ENCODE assay signal across 9 mouse cellular contexts in genomic region chr10:28075491-28076035, GRCm38 (mm10). TPM values are rescaled to one million over a fixed set of nuclear protein-coding genes. Genes with fewer than 3 reads are reported as not detected.
DNase-seq lines count a peak whose midpoint lies in the region; ATAC-seq and TF ChIP-seq lines count a peak whose summit lies in the region.
"Had no signal": no experiment of that assay in that cellular context is flagged by ENCODE, and none has a peak within 500 bp of the region (broad histone marks: within the 10 kb centered on the region; RNA-seq: fewer than 3 reads in every experiment).

No protein-coding gene starts in this region.

- peak overlapping the region; percentile 87 for H3K4me3 ChIP-seq in intestine, postnatal 0 days (ENCODE audit: low read depth, low read length)
- peak overlapping the region; percentile 62 for H3K4me3 ChIP-seq in liver, embryonic 16.5 days (ENCODE audit: low read depth, low read length)
- peak overlapping the region; percentile 70 for H3K4me3 ChIP-seq in neural tube, embryonic 15.5 days (replicated peaks)

- 0% methylated on average over 22 of the region's 22 CpGs for WGBS in intestine, postnatal 0 days
- WGBS in liver, embryonic 16.5 days (ENCODE audit: insufficient replicate concordance) = under 1% methylated on average over 22 of the region's 22 CpGs
- WGBS in neural tube, embryonic 15.5 days = 0% methylated on average over 22 of the region's 22 CpGs

- H3K4me1 ChIP-seq in intestine, postnatal 0 days (replicated peaks; ENCODE audit: control insufficient read depth, insufficient read depth, low read length) = 0 out of 2 replicates have a peak, but pooled peaks cover 4% of the 10 kb centered on the region
- H3K4me1 ChIP-seq in liver, embryonic 16.5 days (ENCODE audit: control insufficient read depth, low read depth, low read length) = no peaks in the 10 kb centered on the region
- H3K4me1 ChIP-seq in neural tube, embryonic 15.5 days = peaks cover 28% of the 10 kb centered on the region; the same call in 1 of the 2 replicates

- peak overlapping the region; percentile 95 for H3K27ac ChIP-seq in intestine, postnatal 0 days (ENCODE audit: low read depth, low read length)
- H3K27ac ChIP-seq in liver, embryonic 16.5 days (ENCODE audit: low read length) = peak overlapping the region; percentile 26
- H3K27ac ChIP-seq in neural tube, embryonic 15.5 days (replicated peaks) = peak overlapping the region; percentile 87

- H3K9ac ChIP-seq in intestine, postnatal 0 days (ENCODE audit: low read depth, low read length) = peak overlapping the region; percentile 92
- peak overlapping the region; percentile 62 for H3K9ac ChIP-seq in liver, embryonic 16.5 days (ENCODE audit: low read depth, low read length)
- peak overlapping the region; percentile 83 for H3K9ac ChIP-seq in neural tube, embryonic 15.5 days (replicated peaks)

- no peaks in the 10 kb centered on the region for H3K36me3 ChIP-seq in intestine, postnatal 0 days (ENCODE audit: control insufficient read depth, insufficient read depth)
- H3K36me3 ChIP-seq in liver, embryonic 16.5 days (ENCODE audit: control insufficient read depth, insufficient read depth) = no peaks in the 10 kb centered on the region
- H3K36me3 ChIP-seq in neural tube, embryonic 15.5 days = no peaks in the 10 kb centered on the region
- H3K36me3 ChIP-seq: G1E had no signal

- peak overlapping the region; percentile 75 for H3K4me2 ChIP-seq in intestine, postnatal 0 days (replicated peaks; ENCODE audit: low read depth)
- H3K4me2 ChIP-seq in liver, embryonic 16.5 days (ENCODE audit: low read depth, low read length) = peak overlapping the region; percentile 54
- H3K4me2 ChIP-seq in neural tube, embryonic 15.5 days = peak overlapping the region; percentile 88

- no peak for TF ChIP-seq CTCF in intestine, postnatal 0 days (IDR thresholded peaks at IDR 0.05; ENCODE audit: low read depth)

- DNase-seq in frontal cortex, adult 2 months (ENCODE audit: extremely low spot score in 1 of 2, low spot score in 1 of 2) = no peak
- DNase-seq in brain, adult 2 months (ENCODE audit: low read depth, low spot score) = peak; percentile 17
- no peak for DNase-seq in c-Kit-positive CD71-positive TER-119-positive erythroid progenitor cells, embryonic 14.5 days (ENCODE audit: low spot score)

- peak; percentile 10; the same call in 1 of the 2 replicates for ATAC-seq in frontal cortex, adult (ENCODE audit: low TSS enrichment)
- peak; percentile 8; the same call in 1 of the 2 replicates for ATAC-seq in granulocyte monocyte progenitor cell, adult 5-6 weeks (replicated peaks; ENCODE audit: poor library complexity, severe bottlenecking)
- ATAC-seq in intestine, postnatal 0 days = peak; percentile 61
- no peak for ATAC-seq in liver, embryonic 16.5 days (ENCODE audit: low read depth)
- ATAC-seq in neural tube, embryonic 15.5 days (ENCODE audit: low FRiP score) = no peak

- H3K27me3 ChIP-seq in intestine, postnatal 0 days (replicated peaks; ENCODE audit: control insufficient read depth, insufficient read depth, low read length) = no peaks in the 10 kb centered on the region
- peaks cover 23% of the 10 kb centered on the region for H3K27me3 ChIP-seq in liver, embryonic 16.5 days (ENCODE audit: control insufficient read depth, insufficient read depth, low read depth, low read length)
- H3K27me3 ChIP-seq in neural tube, embryonic 15.5 days (replicated peaks) = no peaks in the 10 kb centered on the region

- no peaks in the 10 kb centered on the region for H3K9me3 ChIP-seq in intestine, postnatal 0 days (ENCODE audit: control insufficient read depth)
- H3K9me3 ChIP-seq in liver, embryonic 16.5 days (replicated peaks; ENCODE audit: control insufficient read depth, low read length) = no peaks in the 10 kb centered on the region
- H3K9me3 ChIP-seq in neural tube, embryonic 15.5 days (replicated peaks) = no peaks in the 10 kb centered on the region

RNA-seq across cellular contexts. Expression of gene Ptprk, which starts 0.9 kb away (rescaled TPM):
- polyA plus RNA-seq in frontal cortex, adult 2 months (2012; rRNA removed) = 51.1 and 52.1 TPM in 2 replicates
- 0.45 TPM in 1 of 2 replicates, not detected in the other for total RNA-seq in granulocyte monocyte progenitor cell, adult 5-6 weeks (2014; fragmentation: Nextera tagmentation)
- 0.04 and 1.1 TPM in 2 replicates for total RNA-seq in granulocyte monocyte progenitor cell, adult 5-6 weeks (2017)
- polyA plus RNA-seq in intestine, postnatal 0 days (2015; fragmentation: Nextera tagmentation; extraction: Ambion mirVana) = 29.5 and 30.2 TPM in 2 replicates
- polyA plus RNA-seq in liver, embryonic 16.5 days (2015; fragmentation: Nextera tagmentation; extraction: Ambion mirVana) = 6.9 and 8.3 TPM in 2 replicates
- 31.0 and 32.7 TPM in 2 replicates for polyA plus RNA-seq in neural tube, embryonic 15.5 days (2015; fragmentation: Nextera tagmentation; extraction: Ambion mirVana)

Comparison
In these comparisons a context has a peak if more than half of its experiments do, and no peak if none do; other contexts are left out.
1. ATAC-seq: peak in frontal cortex, adult (single experiment), granulocyte monocyte progenitor cell, adult 5-6 weeks (single experiment) and intestine, postnatal 0 days (single experiment); none in liver, embryonic 16.5 days (single experiment) and neural tube, embryonic 15.5 days (single experiment).
2. H3K27ac ChIP-seq: peak in every context shown above with its lines; median percentile 95 in intestine, postnatal 0 days; 87 in neural tube, embryonic 15.5 days; 26 in liver, embryonic 16.5 days.
3. Peak in every context shown above with its lines, with median percentiles within 50 percentile points of each other: H3K4me2 ChIP-seq, H3K4me3 ChIP-seq and H3K9ac ChIP-seq.